Mouse (Mus musculus) gastrocnemius, postnatal 36 days (tissue): ENCODE measurements around the gene Rpl13a. TPM values are rescaled to one million over a fixed set of nuclear protein-coding genes. Genes with fewer than 3 reads are reported as not detected.
"Not testable (repeated sequence)": the region's sequence is repeated elsewhere in the genome, so short reads cannot be mapped to it uniquely, and the experiment has no call there.

Source experiments
- DNase-seq, 2 experiments: peaks; one replicate each; pipeline ENCODE4 v3.0.0; 2022
- intact Hi-C: fragments of 180-260 bp; cut with DNase I; formaldehyde crosslinking; loops from one replicate; pipeline ENCODE4 v1.15.1; 2025
- total RNA-seq, 2 experiments: library from RNA; stranded (reverse); gene quantifications; 2 replicates each; pipeline ENCODE4 v1.2.3; 2021

Gene Rpl13a
- total RNA-seq, 2 experiments from 2014 or later: 488 to 598 TPM

DNA sequence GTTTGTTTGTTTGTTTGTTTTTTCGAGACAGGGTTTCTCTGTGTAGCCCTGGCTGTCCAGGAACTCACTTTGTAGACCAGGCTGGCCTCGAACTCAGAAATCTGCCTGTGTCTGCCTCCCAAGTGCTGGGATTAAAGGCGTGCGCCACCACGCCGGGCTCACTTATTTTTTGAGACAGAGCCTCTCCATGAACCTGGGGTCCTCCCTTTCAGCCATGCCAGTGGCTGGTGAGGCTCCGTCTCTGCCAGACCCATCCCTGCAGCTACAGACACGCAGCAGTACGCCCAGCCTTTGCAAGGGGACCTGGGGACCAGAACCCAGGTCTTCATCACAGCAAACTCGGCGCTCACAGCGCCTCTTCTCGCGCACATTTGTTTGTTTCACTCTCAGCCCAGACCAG, 32.6 kb downstream of the Rpl13a start:
- intact Hi-C loops, DNase-seq: not testable (repeated sequence)

DNA sequence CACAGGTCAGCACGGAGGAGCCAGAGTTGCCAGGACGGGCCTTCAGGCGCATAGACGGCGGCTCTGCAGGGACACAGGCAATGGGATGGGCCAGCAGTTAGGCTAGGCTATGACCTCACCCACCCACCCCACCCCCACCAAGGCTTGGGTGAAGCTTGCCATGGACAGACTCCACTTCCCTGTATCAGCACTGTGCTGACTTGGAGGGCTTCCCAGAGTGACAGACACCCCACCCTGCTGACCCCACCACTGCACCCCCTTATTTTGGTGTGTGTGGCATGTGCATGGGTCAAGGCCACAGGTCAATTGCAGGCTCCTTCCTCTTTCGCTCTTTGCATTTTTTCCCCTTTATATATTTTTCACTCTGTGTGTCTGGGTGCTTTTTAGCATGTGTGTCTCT, 33.2 kb downstream of the Rpl13a start:
- no peak for DNase-seq
- intact Hi-C loops: no loop called here

DNA sequence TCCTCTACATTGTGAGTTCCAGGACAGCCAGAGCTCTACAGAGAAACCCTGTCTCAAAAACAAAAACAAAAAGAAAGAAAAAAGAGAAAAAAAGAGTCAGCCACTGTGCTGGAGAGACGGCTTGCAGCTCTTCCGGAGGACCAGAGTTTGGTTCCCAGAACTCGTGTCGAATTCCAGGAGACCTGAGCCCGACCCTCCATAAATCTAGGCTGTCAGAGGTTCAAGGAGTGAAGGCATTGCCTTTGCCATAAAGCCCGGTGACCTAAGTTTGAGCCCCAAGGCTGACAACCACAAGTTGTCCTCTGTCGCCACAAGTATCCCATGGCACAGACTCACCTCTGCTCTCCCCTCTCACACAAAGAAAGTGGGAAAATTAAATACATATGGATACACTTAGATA, 34.4 kb downstream of the Rpl13a start:
- no peak for DNase-seq
- intact Hi-C loops: no loop called here

DNA sequence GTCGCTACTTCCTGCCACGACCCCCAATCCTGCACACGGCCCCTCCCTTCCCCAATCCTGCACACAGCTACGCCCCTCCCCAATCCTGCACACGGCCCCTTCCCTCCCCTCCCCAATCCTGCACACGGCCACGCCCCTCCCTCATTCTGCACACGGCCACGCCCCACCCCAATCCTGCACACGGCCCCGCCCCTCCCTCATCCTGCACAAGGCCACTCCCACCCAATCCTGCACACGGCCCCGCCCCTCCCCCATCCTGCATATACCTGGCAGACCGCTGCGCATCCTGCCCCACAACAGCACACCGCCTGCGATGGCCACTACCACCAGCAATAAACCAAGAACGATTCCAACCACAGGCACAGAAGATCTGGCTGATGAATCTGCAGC, 35.0 kb downstream of the Rpl13a start:
- DNase-seq: no peak
- intact Hi-C loops: no loop called here

DNA sequence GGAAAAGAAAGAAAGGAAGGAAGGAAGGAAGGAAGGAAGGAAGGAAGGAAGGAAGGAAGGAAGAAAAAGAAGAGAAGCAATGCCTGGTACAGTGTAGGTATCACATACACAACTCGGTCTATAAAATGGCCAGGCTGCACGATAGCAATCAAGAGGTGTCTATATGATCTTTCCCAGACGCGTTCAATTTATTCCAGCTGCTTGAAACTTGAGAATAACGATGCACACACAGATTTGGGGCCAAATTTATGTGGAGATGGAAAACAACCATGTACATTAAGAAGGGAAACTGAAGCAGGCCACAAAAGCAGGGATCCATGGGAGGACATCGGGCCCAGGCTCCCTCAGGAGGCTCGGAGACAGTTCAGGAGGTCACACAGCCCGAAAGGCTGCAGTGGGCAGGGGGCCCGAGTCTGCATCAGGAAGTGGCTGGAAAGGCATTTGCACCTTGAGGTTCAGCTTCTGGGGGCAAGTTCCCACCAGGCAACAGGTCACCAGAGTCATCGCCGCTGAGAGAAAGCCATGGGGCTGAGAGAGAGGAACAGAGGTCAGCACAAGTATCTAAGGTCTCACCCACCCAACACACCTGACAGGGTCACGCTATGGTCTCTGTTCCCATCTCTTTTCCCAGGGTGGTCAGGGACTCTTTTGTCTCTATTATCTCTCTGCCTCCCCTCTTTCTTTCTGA, 35.6 kb downstream of the Rpl13a start:
- intact Hi-C loops: no loop called here
- DNase-seq: no peak

DNA sequence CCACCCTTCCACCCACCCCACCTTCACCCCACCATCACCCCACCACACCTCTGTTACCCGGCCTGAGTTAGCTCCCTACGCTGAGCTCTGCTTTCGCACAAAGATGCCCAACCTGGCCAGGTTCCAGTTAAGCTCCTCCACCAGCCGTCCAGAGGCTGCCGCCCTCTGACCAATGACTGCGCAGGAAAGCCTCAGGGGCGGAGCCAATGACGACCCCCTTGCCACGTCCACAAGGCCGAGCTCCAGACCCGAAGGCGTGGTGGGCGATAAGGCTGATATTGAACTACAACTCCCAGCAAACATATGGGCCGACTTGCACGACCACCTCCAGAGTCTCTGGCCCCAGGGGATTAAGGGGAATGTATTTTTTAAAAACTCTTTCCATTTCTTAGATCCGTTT, 36.5 kb downstream of the Rpl13a start, which contains the start of gene Rcn3:
TSS of gene Rcn3 (minus strand) at position 174 of the 400 bp plus-strand sequence.
- peak; percentile 75 to 83 for DNase-seq
- intact Hi-C loops: no loop called here

- intact Hi-C loops: no loop called here
- no peak for DNase-seq
Measured at GRCm38 (mm10) chr7:45091001-45091990, 37.3 kb downstream of the Rpl13a start.

DNA sequence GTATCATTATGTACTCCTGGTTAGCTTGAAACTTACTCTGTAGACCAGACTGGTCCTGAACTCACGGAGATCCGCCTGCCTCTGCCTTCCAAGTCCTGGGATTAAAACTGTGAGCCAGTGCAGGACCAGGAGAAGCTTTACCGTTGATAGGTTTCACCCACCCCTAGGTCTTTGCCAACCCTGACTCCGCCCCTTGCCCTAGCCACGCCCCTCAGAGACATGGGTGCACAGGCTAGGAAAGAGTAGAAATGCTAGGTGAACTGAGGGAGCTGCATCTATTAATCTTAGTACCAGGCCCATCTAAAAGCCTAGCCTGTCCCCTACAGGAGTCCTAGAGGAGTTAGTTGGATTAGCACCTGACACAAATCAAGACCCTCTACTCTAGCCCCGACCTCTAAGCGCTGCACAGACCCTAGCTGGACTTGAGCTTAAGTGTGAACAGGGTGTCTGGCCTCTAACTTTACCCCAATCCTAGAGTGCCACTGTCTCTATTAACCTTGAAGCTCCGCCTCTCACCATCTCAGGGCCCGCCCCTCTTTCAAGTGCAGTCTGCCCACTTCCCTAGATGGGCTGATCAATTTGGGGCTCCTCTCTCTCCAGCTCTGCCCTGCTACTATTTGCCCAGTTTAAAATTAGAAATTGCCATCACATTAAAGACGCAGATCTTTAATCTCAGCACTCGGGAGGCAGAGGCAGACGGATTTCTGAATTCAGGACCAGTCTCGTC, 38.1 kb downstream of the Rpl13a start:
- intact Hi-C loops: no loop called here
- DNase-seq: no peak

- intact Hi-C loops: no loop called here
Measured at GRCm38 (mm10) chr7:45088597-45088996, 40.0 kb downstream of the Rpl13a start.

DNA sequence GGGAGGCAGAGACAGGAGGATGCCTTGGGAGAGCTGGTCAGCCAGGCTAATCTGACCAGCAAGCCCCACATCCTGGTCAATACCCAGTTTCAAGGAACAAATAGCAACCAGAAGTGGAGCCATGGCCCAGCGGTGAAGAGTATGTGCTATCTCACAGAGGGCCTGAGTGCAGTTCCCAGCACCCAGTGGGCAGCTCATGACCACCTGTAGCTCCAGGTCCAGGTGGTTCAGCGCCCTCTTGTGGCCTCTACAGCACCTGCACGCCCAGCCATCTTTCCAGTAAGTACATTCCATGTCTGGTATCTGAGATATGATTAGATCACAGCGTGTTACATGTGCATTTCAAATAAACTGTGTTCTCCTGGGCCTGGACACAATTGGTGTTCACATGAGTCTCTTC, 42.5 kb downstream of the Rpl13a start:
- intact Hi-C loops: no loop called here
- DNase-seq: no peak

More at GRCm38 (mm10) chr7:45088597-45088996, 40.0 kb downstream of the Rpl13a start:
- no peak for DNase-seq

GRCm38 (mm10) chr7:45083300-45083890, 45.2 kb downstream of the Rpl13a start:
- intact Hi-C loops: loop anchor here (5.0 kb wide), 1 partner anchor 39 kb away; the partner anchor contains the start of gene Rps11
- DNase-seq: no peak

DNA sequence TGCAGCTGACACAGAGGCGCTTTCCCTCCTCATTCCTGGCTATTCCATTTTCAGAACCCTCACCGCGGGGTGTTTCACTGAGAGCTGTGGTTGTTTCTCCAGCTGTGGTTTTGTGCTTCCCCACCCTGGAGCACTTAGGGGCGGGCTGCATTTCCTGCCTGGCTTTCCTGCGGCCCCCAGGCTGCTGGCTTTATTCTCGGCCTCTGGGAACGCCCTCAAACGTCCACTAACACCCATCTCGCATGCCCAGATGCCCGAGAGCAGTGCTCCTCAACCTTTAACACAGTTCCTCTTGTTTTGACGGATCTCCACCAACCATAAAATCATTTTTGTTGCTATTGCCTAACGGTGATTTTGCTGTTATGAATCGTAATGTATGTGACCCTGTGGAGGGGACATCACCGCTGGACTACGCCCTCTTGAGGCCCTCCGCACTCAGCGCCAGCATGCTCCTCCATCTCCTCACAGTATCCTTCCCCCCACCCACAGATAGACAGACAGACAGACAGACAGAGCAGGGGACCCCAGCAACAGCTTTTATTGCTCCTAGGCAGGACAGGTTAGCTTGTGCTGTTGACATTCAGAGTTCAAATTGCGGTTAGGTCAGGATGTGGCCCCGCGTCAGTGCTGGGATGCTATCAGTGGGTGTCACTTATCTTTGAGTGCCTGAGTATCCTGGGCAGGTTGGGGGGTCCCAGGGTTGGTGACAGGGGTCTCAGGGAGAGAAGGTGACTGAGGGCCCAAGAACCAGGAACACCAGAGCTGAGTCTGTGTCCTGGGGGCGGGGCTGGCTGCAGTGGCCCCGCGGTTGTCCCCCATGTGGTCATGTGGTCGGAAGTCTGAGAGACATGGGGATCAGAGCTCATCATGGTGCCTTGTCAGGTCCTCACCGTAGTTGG, 45.9 kb downstream of the Rpl13a start:
- peak; percentile 40 to 62 for DNase-seq
- intact Hi-C loops: loop anchor here (5.0 kb wide), 1 partner anchor 40 kb away; the partner anchor contains the start of gene Rps11

DNA sequence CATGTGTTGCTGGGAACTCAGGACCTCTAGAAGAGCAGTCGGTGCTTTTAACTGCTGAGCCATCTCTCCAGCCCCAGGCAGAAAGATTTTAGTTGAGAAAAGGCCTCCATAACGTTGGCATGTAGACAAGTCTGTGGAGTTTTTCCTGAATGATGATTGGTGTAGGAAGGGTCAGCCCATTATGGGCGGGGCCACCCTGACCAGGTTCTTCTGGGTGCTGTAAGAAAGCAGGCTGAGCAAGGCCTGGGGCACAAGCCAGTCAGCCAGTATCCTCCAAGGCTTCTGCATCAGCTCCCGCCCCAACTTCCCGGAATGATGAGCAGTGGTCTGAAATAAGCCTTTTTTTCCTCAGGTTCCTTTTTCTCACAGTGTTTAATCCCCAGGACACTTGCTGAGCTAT, 47.5 kb downstream of the Rpl13a start:
- intact Hi-C loops: loop anchor here (1.0 to 5.0 kb wide), 2 partner anchors 41 to 55 kb away; partner anchors contain the start of genes Flt3l, Gm45713 and Rps11
- DNase-seq: no peak

GRCm38 (mm10) chr7:45079856-45080255, 48.7 kb downstream of the Rpl13a start:
- intact Hi-C loops: loop anchor here (5.0 kb wide), 2 partner anchors 42 to 117 kb away; partner anchors contain the start of gene Rps11
- peak; percentile 93 to 94 for DNase-seq

GRCm38 (mm10) chr7:45078513-45078912, 50.0 kb downstream of the Rpl13a start:
- peak; percentile 70 to 73 for DNase-seq
- intact Hi-C loops: loop anchor here (5.0 kb wide), 1 partner anchor 119 kb away; no protein-coding TSS in a partner anchor

DNA sequence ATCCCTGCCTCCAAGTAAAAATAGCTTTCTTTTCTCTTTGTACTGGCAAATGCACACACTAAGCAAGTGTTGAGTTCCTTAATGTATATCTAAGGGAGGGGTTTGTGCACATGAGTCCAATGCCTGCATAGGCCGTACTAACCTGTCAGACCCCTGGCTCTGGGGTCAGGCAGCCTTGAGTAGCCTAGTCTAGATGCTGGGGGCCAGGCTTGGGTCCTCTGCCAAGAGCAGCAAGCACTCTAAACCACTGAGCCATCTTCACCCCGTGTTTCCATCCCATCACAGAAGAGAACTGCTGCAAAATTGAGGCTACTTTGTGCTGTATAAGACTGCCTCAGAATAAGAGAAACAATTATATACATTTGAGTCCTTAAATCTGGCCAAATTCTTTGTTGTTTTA, 50.7 kb downstream of the Rpl13a start:
- intact Hi-C loops: loop anchor here (5.0 kb wide), 1 partner anchor 119 kb away; no protein-coding TSS in a partner anchor
- no peak for DNase-seq

DNA sequence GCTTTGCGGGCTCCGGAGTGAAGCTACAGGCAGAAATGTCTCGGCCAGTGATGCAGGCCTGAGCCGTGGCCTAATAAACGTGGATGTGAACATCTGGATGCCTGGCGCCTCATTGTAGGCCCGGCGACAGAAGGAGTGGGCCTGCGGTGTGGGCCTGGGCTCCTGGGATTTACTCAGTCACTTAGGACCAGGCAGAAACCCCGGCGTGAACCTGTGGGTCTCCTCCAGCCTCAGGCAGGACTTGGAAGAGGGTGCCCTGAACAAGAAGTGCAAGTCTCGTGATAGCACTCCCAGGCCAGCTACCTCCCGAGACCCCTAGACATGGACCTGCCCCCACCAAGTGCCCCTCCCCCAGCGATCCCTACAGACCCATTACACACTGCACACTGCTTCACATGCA, 51.2 kb downstream of the Rpl13a start:
- intact Hi-C loops: loop anchor here (5.0 kb wide), 1 partner anchor 120 kb away; no protein-coding TSS in a partner anchor

DNA sequence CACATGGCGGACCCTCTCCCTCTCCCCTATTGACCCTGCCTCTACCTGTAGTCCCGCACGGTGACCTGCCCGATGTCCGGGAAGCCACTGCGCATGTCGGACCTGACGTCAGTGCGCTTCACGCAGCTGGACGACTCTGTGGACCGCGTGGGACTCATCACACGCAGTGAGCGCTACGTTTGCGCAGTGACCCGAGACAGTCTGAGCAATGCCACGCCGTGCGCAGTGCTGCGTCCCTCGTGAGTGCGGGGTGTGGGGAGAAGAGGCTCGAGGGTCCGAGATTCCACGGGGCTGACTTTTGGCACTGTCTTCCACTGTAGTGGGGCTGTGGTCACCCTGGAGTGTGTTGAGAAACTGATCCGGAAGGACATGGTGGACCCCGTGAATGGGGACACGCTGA, 52.1 kb downstream of the Rpl13a start:
- no peak for DNase-seq
- intact Hi-C loops: loop anchor here (5.0 kb wide), 1 partner anchor 121 kb away; no protein-coding TSS in a partner anchor

More for the DNA sequence above, 51.2 kb downstream of the Rpl13a start:
- no peak for DNase-seq
